Mouse (Mus musculus) heart, adult 11 months (tissue): ENCODE measurements around the gene Ifitm1.

Experiments
- DNase-seq: peaks from one replicate; pipeline ENCODE4 v3.0.0; 2022

Ifitm1 gene

DNA sequence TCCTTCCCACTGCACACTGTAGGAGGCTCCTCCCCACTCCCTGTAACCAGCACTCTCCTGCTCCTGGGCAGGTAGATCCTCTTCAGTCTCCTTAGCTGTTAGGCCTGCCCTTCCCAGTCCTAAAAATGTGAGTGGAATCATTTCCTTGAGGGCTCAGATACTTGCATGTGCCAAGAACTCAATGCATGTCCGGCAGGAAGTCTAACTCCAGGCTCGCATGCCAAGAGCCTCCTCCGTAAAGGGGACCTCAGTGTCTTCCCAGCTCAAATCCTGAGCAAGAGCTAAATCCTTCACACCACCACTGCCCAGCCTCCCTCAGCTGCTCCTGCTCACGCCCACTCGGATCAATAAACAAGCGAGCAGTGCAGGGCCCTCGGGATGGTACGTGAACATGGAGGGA is 16.0 kb upstream of the Ifitm1 start:
- peak; percentile 98 for DNase-seq

DNA sequence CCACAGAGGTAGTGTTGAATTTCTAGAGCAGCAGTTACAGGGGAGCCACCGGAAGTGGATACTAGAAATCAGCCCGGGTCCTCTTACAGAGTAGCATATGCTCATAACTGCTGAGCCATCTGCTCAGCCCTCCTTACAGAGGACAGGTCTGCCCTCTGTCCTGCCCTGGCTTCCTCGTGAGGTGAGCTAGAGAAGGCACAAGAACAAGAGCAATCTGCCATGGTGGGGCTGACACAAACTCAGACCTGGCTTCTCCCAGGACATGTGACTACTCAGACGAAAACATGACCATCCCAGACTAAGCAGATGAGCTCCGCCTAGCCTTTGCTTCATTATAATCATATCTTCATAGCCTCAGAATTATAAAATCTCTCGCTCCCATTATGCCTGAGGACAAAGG is 15.3 kb upstream of the Ifitm1 start:
- DNase-seq = peak; percentile 89

DNA sequence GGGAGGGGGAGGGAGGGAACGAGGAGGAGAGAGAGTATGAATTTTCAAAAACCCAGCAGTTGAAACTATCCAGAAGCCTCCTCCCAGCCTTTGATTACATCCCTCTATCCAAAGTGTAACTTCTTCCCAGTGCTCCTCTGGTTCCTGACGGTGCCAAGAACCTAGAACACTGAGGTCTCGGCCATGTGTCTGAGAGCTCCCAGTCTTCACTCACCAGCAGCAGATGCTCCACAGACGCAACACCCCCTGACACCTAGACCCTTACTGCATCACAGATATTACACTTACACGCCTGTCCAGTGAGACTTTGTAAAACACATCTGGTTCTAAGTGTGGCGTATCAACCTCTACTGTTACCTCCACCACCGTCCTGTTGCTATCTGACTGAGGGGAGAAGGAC is 14.6 kb upstream of the Ifitm1 start:
- peak; percentile 92 for DNase-seq

DNA sequence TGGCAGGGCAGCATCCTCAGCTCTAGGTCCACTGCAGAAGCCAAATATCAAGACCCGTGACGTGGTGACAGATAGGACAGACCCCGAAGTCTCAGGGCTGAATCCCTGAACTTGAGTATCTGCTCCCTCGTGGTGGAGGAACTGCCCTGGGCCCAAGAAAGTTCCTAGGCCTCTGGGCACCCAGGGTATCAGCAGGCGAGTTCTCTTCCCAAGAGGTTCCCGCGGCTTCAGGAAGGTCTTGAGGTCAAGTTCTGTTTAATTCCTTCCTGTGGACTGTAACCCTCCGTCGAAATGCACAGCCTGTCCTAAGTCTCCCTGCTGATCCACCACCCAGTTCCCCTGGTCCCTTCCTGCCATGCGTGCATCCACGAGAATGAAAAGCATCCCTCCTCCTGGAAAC is 13.9 kb upstream of the Ifitm1 start:
- DNase-seq = peak; percentile 95

DNA sequence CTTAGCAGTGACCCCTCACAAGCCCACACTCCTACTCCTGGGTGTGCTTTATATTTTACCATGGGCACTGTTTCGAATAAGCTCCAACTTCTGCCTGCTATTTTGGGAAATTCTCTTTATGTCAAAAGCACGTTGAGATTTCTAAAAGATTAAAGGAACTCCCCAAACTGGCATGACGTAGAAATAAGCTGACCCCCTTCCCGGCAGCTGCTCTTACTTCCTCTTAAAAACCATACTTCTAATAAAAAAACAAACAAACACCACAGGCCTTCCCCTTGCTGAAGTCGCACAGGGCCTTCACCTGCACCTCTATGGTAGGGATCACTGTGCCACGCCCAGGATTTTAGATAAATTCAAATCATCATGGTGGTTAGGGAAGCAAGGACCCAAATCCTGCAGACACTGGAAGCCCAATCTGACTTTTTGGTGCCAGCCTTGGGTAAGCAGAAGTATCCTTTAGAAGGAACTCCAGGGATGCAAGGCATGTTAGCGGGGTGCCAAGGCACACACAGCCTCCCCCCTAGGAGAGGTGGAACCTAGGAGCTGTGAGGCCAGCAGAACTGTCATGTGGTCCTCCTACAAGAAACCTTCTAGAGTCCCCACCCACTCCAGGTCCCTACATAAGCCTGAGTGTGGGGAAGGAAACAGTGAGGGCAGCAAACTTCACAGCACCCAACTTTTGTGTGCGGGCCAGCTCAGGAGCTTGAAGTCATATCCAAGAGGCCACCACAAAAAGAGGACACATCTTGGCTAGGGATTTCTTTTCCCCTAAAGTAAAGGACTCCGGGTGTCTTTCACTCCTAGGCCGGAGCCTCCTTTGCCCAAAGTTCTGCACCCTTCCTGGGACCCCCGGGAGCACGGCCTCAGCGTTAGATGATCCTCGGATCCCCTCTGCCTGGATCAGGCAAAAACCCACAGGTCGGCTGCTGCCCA is 13.0 kb upstream of the Ifitm1 start:
- DNase-seq = peak; percentile 97

DNA sequence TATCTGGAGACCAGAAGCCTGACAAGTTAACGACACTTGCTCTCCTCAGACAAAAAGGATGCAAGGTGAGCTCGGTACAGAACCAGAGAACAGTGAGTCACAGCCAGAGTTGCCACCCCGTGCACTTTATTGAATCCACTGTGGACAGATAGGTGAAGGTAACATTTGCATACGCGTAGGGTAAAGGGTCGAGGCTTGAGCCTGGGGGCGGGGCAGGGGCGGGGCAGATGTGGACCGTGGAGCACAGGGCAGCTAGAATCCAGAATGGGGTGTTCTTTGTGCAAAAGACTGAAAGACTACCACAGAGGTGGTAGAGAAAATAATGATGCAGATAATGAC is 12.3 kb upstream of the Ifitm1 start:
- DNase-seq = peak; percentile 96

DNA sequence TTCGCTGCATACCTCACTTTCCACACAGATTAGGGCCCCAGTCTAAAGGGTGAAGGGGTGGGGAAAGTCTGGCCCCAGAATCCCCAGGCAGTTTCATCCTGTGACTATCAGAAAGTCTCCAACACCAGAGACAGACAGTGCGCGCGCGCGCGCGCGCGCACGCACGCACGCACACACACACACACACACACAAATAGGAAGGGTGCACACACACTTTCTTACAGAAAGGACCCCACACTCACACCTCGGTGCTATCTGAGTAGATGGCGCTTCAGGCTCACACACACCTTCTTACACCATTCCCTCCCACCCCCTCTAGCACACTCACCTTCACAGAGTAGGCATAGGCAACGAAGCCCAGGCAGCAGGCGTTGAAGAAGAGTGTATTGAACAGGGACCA is 11.7 kb upstream of the Ifitm1 start:
- no peak for DNase-seq

DNA sequence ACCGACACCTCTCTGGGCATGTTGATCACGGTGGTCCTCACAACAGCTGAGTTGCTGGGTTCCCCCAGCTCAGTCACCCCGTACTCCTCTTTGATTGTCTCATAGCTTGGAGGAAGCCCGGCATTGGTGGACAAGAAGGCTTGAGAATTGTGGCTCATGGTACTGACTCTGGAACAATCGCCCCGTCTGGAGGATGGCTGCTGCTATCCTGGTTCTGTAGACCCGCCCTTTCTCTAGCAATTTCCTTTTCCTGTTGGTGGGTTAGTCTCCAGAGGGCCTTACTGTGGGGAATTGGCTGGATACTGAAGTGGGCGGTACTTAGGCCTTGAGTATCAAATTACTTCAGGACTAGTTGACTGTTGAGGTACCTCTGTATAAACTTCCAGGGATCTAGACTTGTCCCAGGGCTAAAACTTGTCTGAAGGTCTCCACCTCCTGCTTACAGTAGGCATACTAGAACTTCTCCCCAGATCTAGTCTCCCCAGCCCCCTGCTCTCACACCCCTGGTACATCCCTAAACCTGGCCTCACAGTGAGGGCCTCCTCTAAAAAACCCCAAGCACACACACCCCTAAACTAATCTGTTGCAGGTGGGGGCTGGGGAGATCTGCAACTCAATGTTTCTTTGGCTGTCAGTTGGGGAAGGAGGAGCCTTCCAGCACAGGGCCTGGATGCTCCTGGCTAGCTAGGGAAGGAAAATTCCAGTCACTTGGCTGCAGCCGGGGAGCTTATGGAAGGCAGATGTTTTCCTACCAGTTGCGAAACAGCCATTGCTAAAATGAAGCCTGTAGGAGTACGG is 11.1 kb upstream of the Ifitm1 start, which contains the start of the genes Gm45717 and Ifitm2:
TSS of gene Gm45717 (minus strand) at position 180 of the 798 bp plus-strand sequence.
TSS of gene Ifitm2 (minus strand) at position 230 of the 798 bp plus-strand sequence.
- DNase-seq = peak; percentile 99

DNA sequence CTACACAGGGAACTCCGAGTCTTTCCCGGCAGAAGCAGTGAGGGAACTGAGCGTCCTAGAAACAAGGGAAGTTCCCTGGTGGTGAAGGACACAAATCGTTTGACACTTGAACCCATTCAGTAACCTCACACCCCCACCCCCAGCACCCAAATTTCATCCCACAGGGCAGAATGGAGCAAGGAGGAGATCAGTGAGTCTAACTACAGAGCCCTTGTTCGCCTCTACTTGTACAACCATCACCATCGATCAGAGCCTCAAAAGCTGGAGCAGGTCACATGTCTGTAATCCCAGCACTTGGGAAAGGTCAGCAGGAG is 10.5 kb upstream of the Ifitm1 start:
- no peak for DNase-seq

DNA sequence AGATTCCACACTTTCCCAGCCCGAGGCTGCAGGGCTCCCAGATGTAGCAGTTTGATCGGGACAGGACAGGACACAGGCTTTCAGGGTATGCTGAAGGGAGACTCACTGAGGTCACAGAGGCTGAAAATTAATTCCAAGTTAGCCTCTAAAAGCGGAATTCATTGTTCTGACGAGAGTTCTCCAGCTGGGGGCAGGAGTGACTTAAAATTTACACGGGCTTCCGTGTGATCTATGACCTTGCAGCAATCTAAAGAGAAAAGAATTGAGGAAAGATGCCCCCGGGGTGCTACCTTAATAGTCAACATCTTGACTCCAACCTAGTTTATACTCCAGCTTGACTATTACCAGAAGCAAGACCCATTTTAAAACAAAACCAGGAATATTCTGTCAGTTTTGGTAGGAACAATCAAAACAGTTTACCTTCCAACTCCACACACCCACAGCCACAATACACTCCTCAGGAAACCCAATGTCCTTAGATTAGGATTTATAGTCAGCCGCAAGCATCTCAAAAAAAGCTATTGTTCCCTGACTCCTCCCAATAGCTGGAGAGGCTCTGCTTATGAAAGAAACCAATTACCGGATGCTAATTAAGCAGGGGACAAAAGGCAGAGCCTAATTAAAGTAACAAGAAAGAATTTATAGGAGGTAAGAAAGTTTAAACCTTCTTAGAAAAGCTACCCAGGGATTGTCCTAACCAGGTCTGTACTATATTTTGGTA is 7.7 kb upstream of the Ifitm1 start:
- DNase-seq = peak; percentile 95

DNA sequence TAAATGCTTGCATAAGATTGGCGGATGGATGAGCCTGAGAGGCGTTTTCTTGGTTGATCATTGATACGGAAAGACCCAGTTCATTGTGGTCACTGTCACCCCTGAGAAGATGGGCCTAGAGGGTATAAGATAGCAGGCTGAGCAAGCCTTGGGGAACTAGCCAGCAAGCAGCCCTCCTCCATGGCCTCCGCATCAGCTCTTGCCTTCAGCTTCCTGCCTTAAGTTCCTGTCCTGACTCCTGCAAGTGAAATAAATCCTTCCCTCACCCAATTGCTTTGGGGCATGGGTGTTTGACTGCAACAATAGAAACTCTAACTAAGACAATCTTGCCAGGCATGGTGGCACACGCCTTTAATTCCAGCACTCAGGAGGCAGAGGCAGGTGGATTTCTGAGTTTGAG is 7.0 kb upstream of the Ifitm1 start:
- DNase-seq = peak; percentile 82

DNA sequence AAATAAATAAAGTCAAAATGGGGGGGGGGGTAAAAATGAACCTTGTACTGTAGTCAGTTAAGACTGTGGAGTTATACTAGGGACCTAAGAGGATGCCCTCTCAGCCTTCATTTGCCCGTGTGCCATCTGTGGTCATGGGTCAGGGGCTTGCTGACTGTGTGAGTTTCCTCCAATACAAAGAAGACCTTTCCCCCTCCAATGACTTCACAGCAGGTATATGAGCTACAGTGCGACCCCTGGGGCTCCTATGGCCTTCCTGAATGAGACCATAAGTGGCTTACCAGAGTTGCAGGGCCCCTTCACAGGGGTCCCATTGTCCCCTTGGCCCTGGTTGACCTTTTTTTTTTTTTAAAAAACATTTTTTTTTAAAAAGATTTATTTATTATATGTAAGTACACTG is 5.6 kb upstream of the Ifitm1 start:
- peak; percentile 67 for DNase-seq

DNA sequence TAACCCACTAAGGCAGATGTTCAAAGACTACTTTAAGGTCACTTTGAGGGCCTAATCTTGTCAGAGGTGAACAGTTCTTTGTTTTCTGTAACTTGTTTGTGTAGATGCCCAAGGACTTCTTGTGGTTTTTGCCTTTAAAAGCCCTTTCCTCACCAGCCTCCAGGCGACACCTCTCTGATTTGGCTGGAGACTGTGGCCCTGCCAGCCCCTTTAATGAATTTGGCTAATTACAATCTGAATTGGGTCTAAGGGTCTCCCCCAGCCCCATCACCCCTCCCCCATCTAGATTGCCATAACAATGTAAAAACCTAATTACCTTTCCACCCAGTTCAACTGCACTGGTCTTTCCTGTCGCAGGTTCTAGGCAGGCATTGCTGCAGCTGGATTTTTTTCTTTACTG is 4.3 kb upstream of the Ifitm1 start:
- peak; percentile 29 for DNase-seq

DNA sequence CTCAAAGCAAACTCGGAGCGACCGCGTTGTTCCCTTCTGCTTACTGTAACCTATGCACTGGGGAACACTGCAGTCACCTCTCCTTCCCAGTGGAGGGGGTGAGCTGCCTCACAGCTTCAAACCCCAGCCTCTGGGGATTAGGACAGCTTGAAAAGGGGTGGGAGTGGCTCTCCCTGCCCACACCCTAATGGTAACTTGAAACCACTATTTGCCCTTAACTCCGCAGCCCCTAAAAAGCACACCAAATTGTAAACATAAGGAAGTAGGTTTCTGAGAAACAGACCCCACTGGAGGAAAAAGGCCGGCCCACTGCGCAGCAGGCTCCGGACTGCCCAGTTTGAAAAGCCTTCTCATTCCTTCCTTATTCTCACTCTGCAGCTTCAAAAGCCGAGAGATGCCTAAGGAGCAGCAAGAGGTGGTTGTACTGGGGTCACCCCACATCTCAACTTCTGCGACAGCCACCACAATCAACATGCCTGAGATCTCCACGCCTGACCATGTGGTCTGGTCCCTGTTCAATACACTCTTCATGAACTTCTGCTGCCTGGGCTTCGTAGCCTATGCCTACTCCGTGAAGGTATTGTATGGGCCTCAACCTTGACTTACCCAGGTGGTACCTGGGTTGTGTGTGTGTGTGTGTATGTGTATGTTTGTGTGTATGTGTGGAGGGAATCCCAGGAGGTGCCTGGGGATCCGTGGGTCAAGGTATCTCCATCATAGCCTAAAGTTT is 1.0 kb downstream of the Ifitm1 start:
- DNase-seq = peak; percentile 91

DNA sequence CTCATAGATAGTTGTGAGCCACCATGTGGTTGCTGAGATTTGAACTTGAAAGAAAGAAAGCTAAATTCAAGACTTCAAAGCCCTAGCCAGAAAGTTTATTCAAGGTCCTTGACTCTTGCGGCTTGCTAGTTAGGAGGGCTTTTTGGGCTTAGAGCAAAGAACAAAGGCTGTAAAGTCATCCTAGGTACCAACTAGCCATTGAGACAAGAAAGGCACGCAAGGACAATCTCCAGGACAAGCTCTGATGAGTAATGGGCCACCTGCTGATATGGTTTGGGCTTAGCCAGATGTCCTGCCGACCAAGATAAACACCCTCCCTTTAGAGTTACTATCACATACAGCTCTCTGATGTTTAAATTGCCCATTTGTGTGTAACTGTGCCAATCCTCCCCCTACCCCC is 1.7 kb downstream of the Ifitm1 start:
- DNase-seq = peak; percentile 34

DNA sequence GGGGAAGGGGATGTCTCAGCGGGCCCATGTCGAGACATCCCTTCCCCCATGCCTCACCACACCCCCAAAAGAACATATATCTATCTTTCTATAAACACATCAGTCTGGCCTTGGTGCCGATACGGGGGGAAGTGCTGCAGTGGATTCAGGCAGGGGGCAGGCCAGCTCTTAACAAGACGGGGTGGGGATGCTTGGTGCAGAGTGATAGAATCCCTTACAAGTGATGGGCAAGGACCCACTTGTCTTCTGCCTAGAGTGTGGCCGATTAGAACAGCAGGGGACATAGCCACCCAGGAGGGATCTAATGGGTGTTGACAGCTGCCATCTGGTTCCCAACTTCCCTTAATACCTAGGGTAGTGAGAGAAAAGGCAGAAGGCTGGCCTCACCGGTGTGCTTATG is 3.9 kb downstream of the Ifitm1 start:
- DNase-seq = no peak

DNA sequence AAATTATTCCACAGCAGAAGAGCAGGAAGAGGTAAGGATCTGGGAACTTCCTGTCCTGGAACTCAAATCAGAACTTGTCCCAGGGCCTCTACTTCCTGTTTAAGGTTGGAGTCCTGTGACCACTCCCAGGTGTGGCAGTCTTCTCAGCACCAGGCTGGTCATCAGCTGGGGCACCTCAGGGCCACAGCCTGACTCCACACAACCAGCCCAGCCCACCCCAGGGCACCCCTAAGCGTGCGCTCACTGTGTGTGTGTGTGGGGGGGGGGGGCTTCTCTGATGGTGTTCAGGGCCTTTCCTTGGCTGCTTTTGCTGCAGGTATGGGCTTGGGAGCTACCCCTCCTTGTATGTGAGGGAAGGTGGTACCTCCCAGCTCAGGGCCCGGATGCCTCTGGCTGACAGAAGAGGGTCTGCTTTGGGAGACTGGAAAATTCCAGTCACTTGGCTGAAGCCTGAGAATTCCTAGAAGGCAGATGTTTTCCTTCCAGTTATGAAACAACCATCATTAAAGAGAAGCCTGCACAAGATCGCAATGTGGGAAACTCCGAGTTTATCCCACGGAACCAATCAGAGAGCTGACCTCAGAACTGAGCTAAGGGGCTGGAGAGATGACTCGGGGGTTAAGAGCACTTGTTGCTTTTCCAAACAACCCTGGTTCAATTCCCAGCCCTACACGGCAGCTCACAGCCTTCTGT is 4.6 kb downstream of the Ifitm1 start:
- DNase-seq = peak; percentile 98

DNA sequence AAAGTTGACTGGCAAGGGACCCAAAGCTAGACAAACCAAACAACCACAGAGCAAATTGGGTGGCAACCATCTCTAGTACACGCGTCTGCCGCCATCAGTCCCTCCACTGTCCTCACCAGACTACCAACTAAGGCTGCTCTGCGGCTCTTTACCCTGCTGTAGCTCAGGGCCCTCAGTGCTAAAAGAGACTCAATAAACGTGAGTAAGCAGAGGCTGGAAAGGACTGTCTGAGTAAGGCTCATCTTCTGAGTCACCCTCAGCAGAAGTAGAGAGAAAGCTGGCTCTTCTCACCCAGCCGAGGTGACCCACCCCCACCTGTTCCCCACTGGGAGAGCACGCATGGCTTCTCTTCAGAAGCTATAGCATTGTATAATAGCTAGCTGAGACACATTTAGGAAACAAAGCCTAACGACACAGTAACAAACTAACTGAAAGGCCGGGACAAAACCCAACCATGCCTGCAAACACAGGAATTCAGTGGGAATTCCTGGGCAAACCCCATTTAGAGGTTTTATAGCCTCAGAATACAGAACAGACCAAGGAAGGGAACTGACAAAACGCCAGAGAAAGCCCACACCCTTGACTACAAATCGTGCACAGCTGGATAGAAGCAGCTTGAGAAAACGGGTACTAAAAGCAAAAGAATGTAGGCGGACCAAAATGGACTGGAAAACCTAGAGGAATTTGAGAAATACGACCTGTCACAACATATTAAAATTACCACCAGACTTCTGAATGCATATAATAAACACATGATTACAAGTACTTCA is 6.6 kb downstream of the Ifitm1 start:
- DNase-seq = peak; percentile 89

DNA sequence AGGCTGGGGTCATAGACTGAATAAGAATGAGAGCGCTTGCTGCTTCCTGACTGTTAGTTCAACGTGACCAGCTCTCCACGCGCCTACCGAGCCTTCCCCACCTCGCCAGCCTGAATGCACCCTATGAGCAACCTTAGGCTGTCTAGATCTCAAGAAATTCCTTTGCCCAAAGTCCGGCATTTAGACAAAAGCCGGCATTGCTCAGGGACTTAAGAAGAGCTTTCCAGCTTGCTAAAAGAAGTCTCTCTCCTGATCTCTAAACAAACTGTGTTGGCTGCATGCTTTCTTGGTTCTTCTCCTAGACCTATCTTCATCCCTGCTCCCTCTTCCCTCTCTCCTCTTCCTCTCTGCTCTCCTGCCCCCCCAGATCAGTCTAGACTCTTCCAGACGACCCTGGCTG is 7.9 kb downstream of the Ifitm1 start:
- DNase-seq = peak; percentile 84

DNA sequence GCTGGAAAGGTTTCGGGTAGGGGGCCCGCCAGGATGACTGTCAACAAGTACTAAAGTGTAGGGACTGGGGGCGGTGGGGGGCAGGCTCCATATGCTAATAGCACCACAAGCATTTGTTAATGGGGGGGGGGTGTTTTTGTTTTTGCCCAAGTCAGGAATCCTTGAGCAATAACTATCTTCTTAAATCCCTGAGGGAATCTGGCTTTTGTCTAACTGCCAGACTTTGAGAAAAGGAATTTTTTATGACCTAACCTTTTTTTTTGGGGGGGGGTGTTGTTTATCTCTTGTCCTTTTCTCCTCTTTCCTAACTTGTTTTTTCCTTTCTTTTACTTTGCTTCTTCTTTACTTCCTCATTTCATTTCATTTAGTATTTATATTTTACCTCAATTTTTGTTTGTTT is 8.4 kb downstream of the Ifitm1 start:
- no peak for DNase-seq

DNA sequence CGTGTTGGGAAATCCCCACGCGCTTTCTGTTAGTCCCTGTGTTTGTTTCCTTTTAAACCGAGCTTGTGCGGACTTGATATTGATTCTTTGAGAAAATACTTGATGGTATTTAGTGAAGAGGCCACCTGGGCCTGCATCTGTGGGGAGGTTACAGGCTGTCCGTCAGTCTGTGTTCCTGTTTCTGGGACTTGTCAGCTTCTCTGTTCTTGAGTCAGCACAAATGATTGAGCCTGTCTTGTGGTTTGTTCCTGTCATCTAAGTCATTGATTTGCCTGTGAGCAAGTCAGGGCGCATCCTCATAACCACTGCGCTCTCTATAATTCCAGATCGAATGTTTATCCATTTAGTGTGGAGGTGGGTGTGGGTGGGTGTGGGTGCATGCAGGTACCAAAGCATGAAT is 9.7 kb downstream of the Ifitm1 start:
- peak; percentile 61 for DNase-seq
